Mouse (Mus musculus) heart, embryonic 13.5 days (tissue): Measurements from ENCODE around the gene Rptor. TPM values are rescaled to one million over a fixed set of nuclear protein-coding genes. Genes with fewer than 3 reads are reported as not detected.

Experiments used
- ATAC-seq: fragments of 200-750 bp; cut with Nextera tagmentation; 2 replicates; pipeline ENCODE4 v1.8.0; 2017; ENCODE audit warnings: moderate TSS enrichment; ENCODE audit not compliant: insufficient number of reproducible peaks, low FRiP score, low TSS enrichment; ENCODE audit errors: extremely low read depth
- H3K27ac ChIP-seq: fragments of 300-500 bp; sonication (generic); replicated peaks from 2 replicates; pipeline ENCODE4 v1.5.1; 2015; ENCODE audit warnings: moderate library complexity, mild to moderate bottlenecking, inconsistent platforms
- H3K27me3 ChIP-seq: fragments of 300-500 bp; sonication (generic); replicated peaks from 2 replicates; pipeline ENCODE4 v1.6.1; 2015; ENCODE audit warnings: mild to moderate bottlenecking, inconsistent platforms
- H3K36me3 ChIP-seq: fragments of 300-500 bp; sonication (generic); 2 replicates; pipeline ENCODE4 v1.6.1; 2015; ENCODE audit warnings: mild to moderate bottlenecking, inconsistent platforms
- H3K4me1 ChIP-seq: fragments of 300-500 bp; sonication (generic); 2 replicates; pipeline ENCODE4 v1.6.1; 2015; ENCODE audit warnings: inconsistent platforms
- H3K4me2 ChIP-seq: fragments of 300-500 bp; sonication (generic); 2 replicates; pipeline ENCODE4 v1.6.1; 2015; ENCODE audit warnings: inconsistent platforms, mild to moderate bottlenecking, moderate library complexity
- H3K4me3 ChIP-seq: fragments of 300-500 bp; sonication (generic); 2 replicates; pipeline ENCODE4 v1.5.1; 2015; ENCODE audit warnings: moderate library complexity, mild to moderate bottlenecking, inconsistent platforms
- H3K9ac ChIP-seq: fragments of 300-500 bp; sonication (generic); 2 replicates; pipeline ENCODE4 v1.6.1; 2015; ENCODE audit warnings: inconsistent platforms, mild to moderate bottlenecking, moderate library complexity
- H3K9me3 ChIP-seq: fragments of 300-500 bp; sonication (generic); 2 replicates; pipeline ENCODE4 v1.6.1; 2016; ENCODE audit warnings: inconsistent platforms
- WGBS: fragments of 180-500 bp; shearing (Covaris S2); methylation state at CpG from one replicate; pipeline ENCODE4 v1.1.7; 2015; ENCODE audit warnings: mixed read lengths; 5-methylcytosine and 5-hydroxymethylcytosine counted together
- polyA plus RNA-seq: library from polyadenylated mRNA; unstranded; fragments of >200 nt; fragmentation: Nextera tagmentation; extraction: Ambion mirVana; gene quantifications from 2 replicates; pipeline ENCODE4 v1.2.1, GENCODE M21; 2015

The Rptor gene
- polyA plus RNA-seq, 1 experiment from 2014 or later, result 7.0 TPM

DNA sequence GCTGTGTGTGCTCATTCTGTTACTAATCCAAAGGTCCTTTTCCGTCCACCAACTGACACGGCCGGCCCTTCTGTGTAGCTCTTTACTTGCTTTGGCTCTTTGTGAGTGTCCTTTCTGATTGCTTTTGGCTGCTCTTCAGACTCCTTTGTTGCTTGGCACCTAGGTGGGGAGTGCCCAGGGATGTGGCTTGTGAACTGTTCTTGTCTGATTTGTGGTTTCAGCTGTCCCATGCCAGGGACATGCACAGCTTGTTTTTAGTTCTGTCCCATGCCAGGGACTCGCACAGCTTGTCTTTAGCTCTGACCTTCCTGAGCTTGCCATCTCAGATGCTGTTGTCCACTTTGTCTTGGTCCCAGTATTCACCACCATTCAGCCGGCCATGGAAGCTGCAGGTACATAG is 4.8 kb downstream of the Rptor start:
- ATAC-seq, result no peak
- Histone ChIP-seq H3K9ac (no peak overlapping the region), H3K4me1 (peaks cover 12% of the 10 kb centered on the region), H3K4me3 (no peak overlapping the region), H3K27me3 (no peaks in the 10 kb centered on the region), H3K4me2 (no peak overlapping the region), H3K36me3 (peaks cover 26% of the 10 kb centered on the region), H3K27ac (no peak overlapping the region), H3K9me3 (no peaks in the 10 kb centered on the region)
- WGBS, result 88% methylated on average over 5 of the region's 5 CpGs

DNA sequence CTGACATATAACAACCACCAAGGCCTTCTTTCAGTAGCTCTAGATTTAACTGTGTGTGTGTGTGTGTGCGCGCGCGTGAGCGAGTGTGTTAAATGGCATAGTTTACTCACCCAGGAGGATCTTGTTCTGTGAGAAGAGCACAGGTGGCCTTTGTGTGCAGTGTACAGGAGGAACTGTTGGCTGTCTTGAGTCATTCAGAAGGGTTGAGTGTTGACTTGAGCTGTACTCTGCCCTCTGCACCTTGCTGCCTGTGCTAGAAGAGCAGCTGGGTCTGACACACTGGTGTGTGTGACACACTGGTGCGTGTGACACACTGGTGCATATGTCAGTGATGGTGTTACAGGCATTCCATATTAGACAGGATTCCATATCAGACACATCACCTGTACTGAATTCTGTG is 8.8 kb downstream of the Rptor start:
- Histone ChIP-seq H3K36me3 (peaks cover 20% of the 10 kb centered on the region), H3K4me1 (no peaks in the 10 kb centered on the region), H3K4me2 (no peak overlapping the region), H3K9ac (no peak overlapping the region), H3K9me3 (no peaks in the 10 kb centered on the region), H3K27ac (no peak overlapping the region), H3K4me3 (no peak overlapping the region), H3K27me3 (no peaks in the 10 kb centered on the region)
- ATAC-seq, result no peak
- WGBS, result 97% methylated on average over 6 of the region's 6 CpGs

DNA sequence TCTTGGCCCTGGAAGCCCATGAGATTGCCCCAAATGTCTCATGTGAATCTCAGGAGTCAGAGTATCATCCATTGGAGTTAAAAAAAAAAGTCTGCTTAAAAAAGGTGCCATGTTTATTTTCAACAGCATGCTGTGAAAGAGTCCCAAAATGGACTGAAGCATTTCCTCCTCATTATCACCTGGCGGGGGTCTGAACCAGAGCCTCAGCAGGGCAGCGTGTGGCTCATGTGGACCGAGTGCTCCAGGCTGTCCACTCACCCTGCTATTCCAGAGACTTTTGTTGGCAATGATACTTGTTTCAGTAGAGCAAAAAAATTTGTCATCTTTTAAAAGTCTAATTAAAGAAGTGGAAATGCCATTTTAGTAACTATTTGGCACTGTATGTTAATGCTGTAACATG is 9.5 kb downstream of the Rptor start:
- Histone ChIP-seq H3K4me1 (no peaks in the 10 kb centered on the region), H3K9ac (no peak overlapping the region), H3K36me3 (peaks cover 20% of the 10 kb centered on the region), H3K4me2 (no peak overlapping the region), H3K27me3 (no peaks in the 10 kb centered on the region), H3K9me3 (no peaks in the 10 kb centered on the region), H3K27ac (no peak overlapping the region), H3K4me3 (no peak overlapping the region)
- 69% methylated on average over 3 of the region's 3 CpGs for WGBS
- ATAC-seq, result no peak

DNA sequence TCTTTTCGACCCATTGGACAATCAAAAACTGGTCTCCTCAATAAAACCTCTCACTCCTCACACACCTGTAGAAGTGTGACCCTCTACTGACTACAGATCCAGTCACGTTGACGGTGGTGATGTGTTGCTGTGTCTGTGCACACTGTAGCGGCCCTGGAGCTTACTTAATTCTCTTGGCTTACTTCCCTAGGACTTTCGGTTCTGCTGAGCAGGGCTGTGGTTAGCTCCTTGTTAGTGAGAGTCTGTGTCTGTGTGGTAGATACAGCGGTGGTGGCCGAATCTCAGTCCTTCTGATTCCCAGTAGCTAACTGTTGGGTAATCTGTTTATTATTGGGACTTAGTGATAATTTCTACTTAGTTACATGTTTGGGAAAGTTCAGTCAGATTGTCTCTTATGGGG is 12.4 kb downstream of the Rptor start:
- 86% methylated on average over 7 of the region's 7 CpGs for WGBS
- Histone ChIP-seq H3K36me3 (no peaks in the 10 kb centered on the region), H3K27ac (no peak overlapping the region), H3K9me3 (no peaks in the 10 kb centered on the region), H3K9ac (no peak overlapping the region), H3K4me2 (no peak overlapping the region), H3K4me3 (no peak overlapping the region), H3K27me3 (no peaks in the 10 kb centered on the region), H3K4me1 (no peaks in the 10 kb centered on the region)
- ATAC-seq, result no peak

GRCm38 (mm10) chr11:119618763-119619162 is 16.1 kb downstream of the Rptor start:
- ATAC-seq, result no peak
- WGBS, result 40% methylated on average over 5 of the region's 5 CpGs
- Histone ChIP-seq H3K9ac (no peak overlapping the region), H3K36me3 (no peaks in the 10 kb centered on the region), H3K4me3 (no peak overlapping the region), H3K4me2 (no peak overlapping the region), H3K4me1 (peaks cover 13% of the 10 kb centered on the region), H3K27me3 (no peaks in the 10 kb centered on the region), H3K27ac (no peak overlapping the region), H3K9me3 (no peaks in the 10 kb centered on the region)

DNA sequence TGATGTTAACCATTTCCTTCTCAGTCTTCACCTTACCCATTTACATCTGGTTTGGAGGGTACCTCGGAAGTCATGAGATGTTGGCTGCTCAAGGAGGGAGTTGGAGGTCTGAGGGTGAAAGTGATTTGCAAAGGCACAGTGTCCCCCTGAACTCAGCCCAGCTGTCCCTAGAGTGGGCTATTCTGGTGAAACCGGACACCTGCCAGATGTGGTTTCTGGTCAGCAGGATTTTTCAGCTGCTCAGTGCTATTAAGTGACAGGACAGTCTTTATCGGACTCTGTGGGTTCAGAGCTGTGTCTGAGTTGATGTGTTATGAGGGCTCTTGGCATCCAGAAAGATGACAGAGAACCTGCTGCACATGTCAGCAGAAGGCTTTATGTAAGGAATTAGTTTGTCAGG is 18.6 kb downstream of the Rptor start:
- H3K36me3 ChIP-seq, result no peaks in the 10 kb centered on the region
- ATAC-seq, result no peak
- H3K4me2 ChIP-seq, result no peak overlapping the region
- H3K9ac ChIP-seq, result no peak overlapping the region
- no peak overlapping the region for H3K4me3 ChIP-seq
- no peak overlapping the region for H3K27ac ChIP-seq
- no peaks in the 10 kb centered on the region for H3K27me3 ChIP-seq
- WGBS, result 74% methylated on average over 3 of the region's 3 CpGs
- no peaks in the 10 kb centered on the region for H3K9me3 ChIP-seq
- peaks cover 39% of the 10 kb centered on the region for H3K4me1 ChIP-seq

DNA sequence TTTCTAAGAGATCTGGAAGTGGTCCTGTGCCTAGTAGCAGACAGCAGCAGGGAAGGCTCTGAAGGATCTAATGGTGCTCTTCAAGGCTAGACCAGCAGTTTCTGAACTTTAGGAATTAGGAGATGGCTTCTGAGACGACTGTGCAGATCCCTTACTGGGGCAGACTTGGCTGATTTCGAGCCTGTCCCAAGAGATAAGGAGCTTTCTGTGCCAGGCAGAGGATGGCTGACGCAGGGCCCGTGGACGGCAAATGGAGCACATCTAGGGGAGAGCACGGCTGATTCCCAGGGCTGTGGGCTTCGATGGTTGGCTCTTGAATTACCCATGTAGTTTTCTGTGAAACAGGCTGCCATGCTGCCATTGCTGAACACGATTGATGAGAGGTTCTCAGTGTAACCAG is 21.1 kb downstream of the Rptor start:
- H3K9ac ChIP-seq, result 0 out of 2 replicates have a peak overlapping the region, but pooled peaks have one; percentile 19
- H3K27me3 ChIP-seq, result no peaks in the 10 kb centered on the region
- peaks cover 39% of the 10 kb centered on the region for H3K4me1 ChIP-seq
- no peaks in the 10 kb centered on the region for H3K36me3 ChIP-seq
- 62% methylated on average over 8 of the region's 8 CpGs for WGBS
- no peaks in the 10 kb centered on the region for H3K9me3 ChIP-seq
- H3K27ac ChIP-seq, result no peak overlapping the region
- no peak overlapping the region for H3K4me3 ChIP-seq
- ATAC-seq, result no peak
- H3K4me2 ChIP-seq, result no peak overlapping the region

GRCm38 (mm10) chr11:119624401-119624800 is 21.7 kb downstream of the Rptor start:
- peak overlapping the region; percentile 21 for H3K9ac ChIP-seq

DNA sequence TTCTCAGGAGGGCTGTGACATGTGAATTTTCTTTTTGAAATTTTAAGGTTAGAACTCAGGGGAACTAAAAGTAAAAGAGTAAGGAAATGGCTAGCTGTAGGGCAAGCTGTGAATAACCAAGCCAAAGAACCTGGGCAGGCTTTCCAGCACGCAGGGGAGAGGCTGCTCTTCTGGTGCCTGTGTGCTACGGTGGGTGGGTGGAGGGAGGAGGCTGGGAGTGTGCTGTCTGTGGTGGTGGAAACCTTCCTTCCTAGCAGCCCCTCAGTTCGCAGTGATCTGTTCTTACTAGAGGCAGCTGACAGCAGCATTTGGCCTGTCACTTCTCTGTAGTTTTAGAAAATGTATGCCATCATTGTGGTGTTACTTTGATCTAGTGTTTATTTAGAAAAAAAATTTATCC is 22.2 kb downstream of the Rptor start:
- Histone ChIP-seq H3K36me3 (no peaks in the 10 kb centered on the region), H3K27ac (no peak overlapping the region), H3K9ac (peak overlapping the region; percentile 21), H3K4me2 (no peak overlapping the region), H3K27me3 (no peaks in the 10 kb centered on the region), H3K4me3 (no peak overlapping the region), H3K4me1 (peaks cover 39% of the 10 kb centered on the region), H3K9me3 (no peaks in the 10 kb centered on the region)
- 27% methylated on average over 3 of the region's 3 CpGs for WGBS
- ATAC-seq, result no peak

More at GRCm38 (mm10) chr11:119624401-119624800, 21.7 kb downstream of the Rptor start:
- Histone ChIP-seq H3K27ac (no peak overlapping the region), H3K36me3 (no peaks in the 10 kb centered on the region), H3K27me3 (no peaks in the 10 kb centered on the region), H3K4me1 (peaks cover 39% of the 10 kb centered on the region), H3K4me3 (no peak overlapping the region), H3K9me3 (no peaks in the 10 kb centered on the region), H3K4me2 (no peak overlapping the region)
- ATAC-seq, result no peak
- 73% methylated on average over 4 of the region's 4 CpGs for WGBS

- H3K9ac ChIP-seq, result peak overlapping the region; percentile 37; the same call in 1 of the 2 replicates
- no peaks in the 10 kb centered on the region for H3K36me3 ChIP-seq
- peaks cover 42% of the 10 kb centered on the region for H3K4me1 ChIP-seq
- H3K4me2 ChIP-seq, result no peak overlapping the region
- no peaks in the 10 kb centered on the region for H3K9me3 ChIP-seq
- H3K27ac ChIP-seq, result no peak overlapping the region
- H3K27me3 ChIP-seq, result no peaks in the 10 kb centered on the region
- no peak overlapping the region for H3K4me3 ChIP-seq
- 22% methylated on average over 6 of the region's 6 CpGs for WGBS
- ATAC-seq, result no peak
Measured at GRCm38 (mm10) chr11:119625476-119625875, 22.8 kb downstream of the Rptor start.

DNA sequence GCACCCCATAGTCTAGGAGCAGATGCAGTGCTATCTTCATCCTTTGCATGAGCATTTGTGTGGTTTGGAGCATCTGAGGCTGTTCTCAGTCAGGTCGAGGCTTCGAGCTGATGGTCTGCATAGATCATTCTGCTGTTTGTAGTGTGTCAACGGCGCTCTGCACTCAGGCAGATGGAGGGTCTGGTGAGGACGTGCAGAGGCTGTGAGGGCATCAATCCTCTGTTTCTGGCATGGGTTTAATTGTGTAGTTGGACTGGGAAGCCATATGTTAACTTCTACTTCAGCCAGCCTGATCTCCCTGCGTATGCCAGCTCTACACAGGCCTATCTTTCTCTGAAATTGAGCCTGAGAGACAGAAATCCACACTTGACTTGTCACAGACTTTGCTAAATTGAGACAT is 23.2 kb downstream of the Rptor start:
- no peak for ATAC-seq
- no peaks in the 10 kb centered on the region for H3K36me3 ChIP-seq
- H3K4me2 ChIP-seq, result no peak overlapping the region
- no peaks in the 10 kb centered on the region for H3K9me3 ChIP-seq
- H3K27ac ChIP-seq, result no peak overlapping the region
- H3K4me1 ChIP-seq, result peaks cover 46% of the 10 kb centered on the region
- no peak overlapping the region for H3K9ac ChIP-seq
- no peaks in the 10 kb centered on the region for H3K27me3 ChIP-seq
- no peak overlapping the region for H3K4me3 ChIP-seq
- WGBS, result 59% methylated on average over 6 of the region's 6 CpGs

- H3K36me3 ChIP-seq, result no peaks in the 10 kb centered on the region
- no peak overlapping the region for H3K27ac ChIP-seq
- no peaks in the 10 kb centered on the region for H3K27me3 ChIP-seq
- no peak overlapping the region for H3K9ac ChIP-seq
- peaks cover 42% of the 10 kb centered on the region for H3K4me1 ChIP-seq
- no peak overlapping the region for H3K4me3 ChIP-seq
- 61% methylated on average over 3 of the region's 3 CpGs for WGBS
- H3K9me3 ChIP-seq, result no peaks in the 10 kb centered on the region
- no peak for ATAC-seq
- no peak overlapping the region for H3K4me2 ChIP-seq
Measured at GRCm38 (mm10) chr11:119627243-119627642, 24.5 kb downstream of the Rptor start.
